Mouse (Mus musculus) heart, embryonic 16.5 days (tissue): ENCODE data around the gene Ak2. TPM values are rescaled to one million over a fixed set of nuclear protein-coding genes. Genes with fewer than 3 reads are reported as not detected.

Source experiments
- ATAC-seq: fragments of 200-750 bp; cut with Nextera tagmentation; replicated peaks from 2 replicates; pipeline ENCODE4 v1.8.0; 2017; ENCODE audit warnings: moderate number of reproducible peaks; ENCODE audit not compliant: insufficient read depth, low FRiP score; ENCODE audit errors: extremely low read depth
- H3K27ac ChIP-seq: fragments of 300-500 bp; sonication (generic); 2 replicates; pipeline ENCODE4 v1.5.1; 2014; ENCODE audit warnings: mild to moderate bottlenecking, low read length, control low read depth, moderate library complexity
- H3K27me3 ChIP-seq: fragments of 300-500 bp; sonication (generic); 2 replicates; pipeline ENCODE4 v1.6.1; 2014; ENCODE audit warnings: low read length, mixed read lengths; ENCODE audit not compliant: control insufficient read depth, insufficient read depth
- H3K36me3 ChIP-seq: fragments of 300-500 bp; sonication (generic); 2 replicates; pipeline ENCODE4 v1.6.1; 2014; ENCODE audit not compliant: control insufficient read depth, insufficient read depth
- H3K4me1 ChIP-seq: fragments of 300-500 bp; sonication (generic); 2 replicates; pipeline ENCODE4 v1.6.1; 2014; ENCODE audit warnings: low read length, mixed read lengths; ENCODE audit not compliant: control insufficient read depth, insufficient read depth
- H3K4me2 ChIP-seq: fragments of 300-500 bp; sonication (generic); 2 replicates; pipeline ENCODE4 v1.6.1; 2014; ENCODE audit warnings: low read depth, mild to moderate bottlenecking, control low read depth, low read length
- H3K4me3 ChIP-seq: fragments of 300-500 bp; sonication (generic); 2 replicates; pipeline ENCODE4 v1.5.1; 2014; ENCODE audit warnings: mild to moderate bottlenecking, control low read depth, low read length
- H3K9ac ChIP-seq: fragments of 300-500 bp; sonication (generic); 2 replicates; pipeline ENCODE4 v1.6.1; 2014; ENCODE audit warnings: low read length, control low read depth
- H3K9me3 ChIP-seq: fragments of 300-500 bp; sonication (generic); replicated peaks from 2 replicates; pipeline ENCODE4 v1.6.1; 2016; ENCODE audit warnings: low read length; ENCODE audit not compliant: control insufficient read depth
- WGBS: fragments of 180-500 bp; shearing (Covaris S2); extraction: QIAGEN DNeasy Blood & Tissue Kit; methylation state at CpG from one replicate; pipeline ENCODE4 v1.1.7; 2014; 5-methylcytosine and 5-hydroxymethylcytosine counted together
- polyA plus RNA-seq: library from polyadenylated mRNA; unstranded; fragments of >200 nt; fragmentation: Nextera tagmentation; extraction: Ambion mirVana; gene quantifications from 2 replicates; pipeline ENCODE4 v1.2.1, GENCODE M21; 2015

The Ak2 gene
- polyA plus RNA-seq, 1 experiment from 2014 or later: 166 TPM

- Histone ChIP-seq H3K9me3 (no peaks in the 10 kb centered on the region), H3K4me3 (no peak overlapping the region), H3K27ac (no peak overlapping the region), H3K4me1 (peaks cover 16% of the 10 kb centered on the region), H3K27me3 (peaks cover 22% of the 10 kb centered on the region), H3K36me3 (no peaks in the 10 kb centered on the region), H3K9ac (0 out of 2 replicates have a peak overlapping the region, but pooled peaks have one; percentile 2), H3K4me2 (0 out of 2 replicates have a peak overlapping the region, but pooled peaks have one; percentile 7)
- ATAC-seq: no peak
- WGBS: 20% methylated on average over 11 of the region's 11 CpGs
These were observed 59.9 kb downstream of the Ak2 start for GRCm38 (mm10) chr4:129051461-129052183.

- H3K27me3 ChIP-seq: peaks cover 12% of the 10 kb centered on the region
- H3K4me2 ChIP-seq: no peak overlapping the region
- no peaks in the 10 kb centered on the region for H3K36me3 ChIP-seq
- H3K4me1 ChIP-seq: peaks cover 26% of the 10 kb centered on the region
- no peaks in the 10 kb centered on the region for H3K9me3 ChIP-seq
- 64% methylated on average over 12 of the region's 12 CpGs for WGBS
- H3K27ac ChIP-seq: no peak overlapping the region
- H3K4me3 ChIP-seq: no peak overlapping the region
- no peak for ATAC-seq
- no peak overlapping the region for H3K9ac ChIP-seq
These were observed 63.0 kb downstream of the Ak2 start for GRCm38 (mm10) chr4:129054757-129055156.

- H3K27ac ChIP-seq: no peak overlapping the region
- no peak overlapping the region for H3K4me2 ChIP-seq
- no peaks in the 10 kb centered on the region for H3K36me3 ChIP-seq
- H3K27me3 ChIP-seq: peaks cover 7% of the 10 kb centered on the region
- ATAC-seq: no peak
- WGBS: 86% methylated on average over 5 of the region's 5 CpGs
- H3K4me1 ChIP-seq: peaks cover 27% of the 10 kb centered on the region
- no peak overlapping the region for H3K4me3 ChIP-seq
- no peaks in the 10 kb centered on the region for H3K9me3 ChIP-seq
- no peak overlapping the region for H3K9ac ChIP-seq
These were observed 63.8 kb downstream of the Ak2 start for GRCm38 (mm10) chr4:129055562-129055961.

GRCm38 (mm10) chr4:129057533-129058206 is 65.9 kb downstream of the Ak2 start:
- 4% methylated on average over 35 of the region's 44 CpGs for WGBS
- peak overlapping the region; percentile 87 for H3K27ac ChIP-seq
- no peaks in the 10 kb centered on the region for H3K36me3 ChIP-seq
- H3K4me1 ChIP-seq: peaks cover 16% of the 10 kb centered on the region
- ATAC-seq: peak; percentile 95
- H3K9ac ChIP-seq: peak overlapping the region; percentile 95
- peak overlapping the region; percentile 78 for H3K4me3 ChIP-seq
- no peaks in the 10 kb centered on the region for H3K9me3 ChIP-seq
- peak overlapping the region; percentile 97 for H3K4me2 ChIP-seq
- no peaks in the 10 kb centered on the region for H3K27me3 ChIP-seq

- Histone ChIP-seq H3K27ac (peak within 1 kb of the TSS; percentile 87), H3K4me2 (peak within 1 kb of the TSS; percentile 97), H3K36me3 (no peaks in the 10 kb centered on the region), H3K27me3 (no peaks in the 10 kb centered on the region), H3K4me3 (peak within 1 kb of the TSS; percentile 78), H3K9ac (peak within 1 kb of the TSS; percentile 95), H3K9me3 (no peaks in the 10 kb centered on the region), H3K4me1 (peaks cover 17% of the 10 kb centered on the region)
- under 1% methylated on average over 84 of the region's 107 CpGs for WGBS
- peak; percentile 52 for ATAC-seq
These were observed 66.7 kb downstream of the Ak2 start, which contains the start of gene Rnf19b for GRCm38 (mm10) chr4:129058207-129059092. Rnf19b (plus strand) TSS chr4:129058271.

GRCm38 (mm10) chr4:129059125-129059551 is 67.4 kb downstream of the Ak2 start:
- Histone ChIP-seq H3K9me3 (no peaks in the 10 kb centered on the region), H3K4me3 (peak overlapping the region; percentile 78), H3K27me3 (no peaks in the 10 kb centered on the region), H3K9ac (peak overlapping the region; percentile 95), H3K4me1 (peaks cover 17% of the 10 kb centered on the region), H3K27ac (peak overlapping the region; percentile 87; the same call in 1 of the 2 replicates), H3K36me3 (no peaks in the 10 kb centered on the region), H3K4me2 (peak overlapping the region; percentile 97)
- 4% methylated on average over 13 of the region's 13 CpGs for WGBS
- ATAC-seq: no peak

- Histone ChIP-seq H3K4me3 (peak overlapping the region; percentile 78), H3K27ac (no peak overlapping the region), H3K27me3 (no peaks in the 10 kb centered on the region), H3K9me3 (no peaks in the 10 kb centered on the region), H3K4me1 (peaks cover 17% of the 10 kb centered on the region), H3K4me2 (peak overlapping the region; percentile 97), H3K36me3 (no peaks in the 10 kb centered on the region), H3K9ac (peak overlapping the region; percentile 95)
- no peak for ATAC-seq
- 41% methylated on average over 4 of the region's 4 CpGs for WGBS
These were observed 68.2 kb downstream of the Ak2 start for GRCm38 (mm10) chr4:129059922-129060321.
